Mouse (Mus musculus) midbrain, postnatal 0 days (tissue): ENCODE data around the gene Tdp1. TPM values are rescaled to one million over a fixed set of nuclear protein-coding genes. Genes with fewer than 3 reads are reported as not detected.

Experiments
- ATAC-seq: fragments of 200-750 bp; cut with Nextera tagmentation; 2 replicates; pipeline ENCODE4 v1.8.0; 2017; ENCODE audit warnings: moderate number of reproducible peaks, mild to moderate bottlenecking, moderate TSS enrichment, moderate library complexity; ENCODE audit not compliant: low FRiP score
- DNase-seq: peaks from one replicate; pipeline ENCODE4 v3.0.0-alpha.2; 2015; ENCODE audit warnings: low spot score
- H3K27ac ChIP-seq: fragments of 300-500 bp; sonication (generic); 2 replicates; pipeline ENCODE4 v1.5.1; 2014; ENCODE audit warnings: low read depth, mild to moderate bottlenecking, low read length, mixed read lengths
- H3K27me3 ChIP-seq: fragments of 300-500 bp; sonication (generic); 2 replicates; pipeline ENCODE4 v1.6.1; 2014; ENCODE audit warnings: low read length, control low read depth, mixed read lengths; ENCODE audit not compliant: insufficient read depth
- H3K36me3 ChIP-seq: fragments of 300-500 bp; sonication (generic); 2 replicates; pipeline ENCODE4 v1.6.1; 2014; ENCODE audit warnings: low read length, control low read depth, mixed read lengths; ENCODE audit not compliant: insufficient read depth
- H3K4me1 ChIP-seq: fragments of 300-500 bp; sonication (generic); 2 replicates; pipeline ENCODE4 v1.6.1; 2014; ENCODE audit warnings: mild to moderate bottlenecking, control low read depth, antibody characterized with exemption, low read length, mixed read lengths; ENCODE audit not compliant: insufficient read depth
- H3K4me2 ChIP-seq: fragments of 300-500 bp; sonication (generic); 2 replicates; pipeline ENCODE4 v1.6.1; 2014; ENCODE audit warnings: low read depth, mild to moderate bottlenecking, low read length, mixed read lengths; ENCODE audit not compliant: poor library complexity, severe bottlenecking
- H3K4me3 ChIP-seq: fragments of 300-500 bp; sonication (generic); 2 replicates; pipeline ENCODE4 v1.5.1; 2014; ENCODE audit warnings: low read depth, mild to moderate bottlenecking, low read length, moderate library complexity
- H3K9ac ChIP-seq: fragments of 300-500 bp; sonication (generic); replicated peaks from 2 replicates; pipeline ENCODE4 v1.6.1; 2014; ENCODE audit warnings: mild to moderate bottlenecking, low read length, moderate library complexity, mixed read lengths; ENCODE audit not compliant: poor library complexity, severe bottlenecking
- H3K9me3 ChIP-seq: fragments of 300-500 bp; sonication (generic); 2 replicates; pipeline ENCODE4 v1.6.1; 2016; ENCODE audit warnings: low read length, control low read depth
- CTCF ChIP-seq: IDR thresholded peaks from 2 replicates; pipeline ENCODE4 v1.5.1; 2016; ENCODE audit warnings: antibody characterized with exemption, mild to moderate bottlenecking
- WGBS: fragments of 180-500 bp; shearing (Covaris S2); extraction: QIAGEN DNeasy Blood & Tissue Kit; methylation state at CpG from one replicate; pipeline ENCODE4 v1.1.7; 2014; 5-methylcytosine and 5-hydroxymethylcytosine counted together
- polyA plus RNA-seq: library from polyadenylated mRNA; unstranded; fragments of >200 nt; fragmentation: Nextera tagmentation; extraction: Ambion mirVana; gene quantifications from 2 replicates; pipeline ENCODE4 v1.2.1, GENCODE M21; 2015
- total RNA-seq: library from RNA; depleted of rRNA; stranded (reverse); fragments of >200 nt; gene quantifications from 2 replicates; pipeline ENCODE4 v1.2.3, GENCODE M21; 2014

The Tdp1 gene
- total and polyA plus RNA-seq, 2 experiments from 2014 or later = 19.0 to 31.8 TPM

GRCm38 (mm10) chr12:99952928-99953327 is 68.6 kb downstream of the Tdp1 start:
- Histone ChIP-seq H3K36me3 (peaks cover 11% of the 10 kb centered on the region; the same call in 1 of the 2 replicates), H3K27me3 (no peaks in the 10 kb centered on the region), H3K9ac (no peak overlapping the region), H3K27ac (no peak overlapping the region), H3K4me1 (no peaks in the 10 kb centered on the region), H3K4me3 (no peak overlapping the region), H3K9me3 (no peaks in the 10 kb centered on the region), H3K4me2 (no peak overlapping the region)
- peak; percentile 34; the same call in 1 of the 2 replicates for ATAC-seq
- peak; percentile 69 for TF ChIP-seq CTCF
- WGBS = 55% methylated on average over 7 of the region's 7 CpGs
- peak; percentile 62 for DNase-seq

DNA sequence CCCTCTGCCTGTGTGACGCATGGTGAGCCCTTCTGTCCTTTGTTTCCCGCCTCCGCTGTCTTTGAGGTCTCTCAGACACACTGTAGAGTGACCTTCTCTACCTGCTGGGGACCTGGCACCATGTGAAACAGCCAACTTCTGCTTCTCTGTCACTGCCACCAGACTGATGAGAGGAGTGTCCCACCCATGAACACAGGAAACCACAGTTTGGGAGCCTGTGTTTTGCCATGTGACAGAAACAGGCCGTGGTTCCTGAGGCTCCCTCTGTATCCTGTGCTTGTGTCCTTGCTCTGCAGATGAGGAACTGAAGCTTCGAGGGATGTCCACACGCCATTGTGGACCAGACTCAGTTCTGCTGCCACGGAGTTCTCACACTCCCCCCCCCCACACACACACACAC is 72.1 kb downstream of the Tdp1 start:
- DNase-seq (no peak), ATAC-seq (no peak)
- Histone ChIP-seq H3K4me3 (no peak overlapping the region), H3K4me2 (no peak overlapping the region), H3K4me1 (no peaks in the 10 kb centered on the region), H3K9ac (no peak overlapping the region), H3K27ac (no peak overlapping the region), H3K9me3 (no peaks in the 10 kb centered on the region), H3K27me3 (no peaks in the 10 kb centered on the region), H3K36me3 (peaks cover 11% of the 10 kb centered on the region; the same call in 1 of the 2 replicates)
- 78% methylated on average over 7 of the region's 7 CpGs for WGBS
- no peak for TF ChIP-seq CTCF

DNA sequence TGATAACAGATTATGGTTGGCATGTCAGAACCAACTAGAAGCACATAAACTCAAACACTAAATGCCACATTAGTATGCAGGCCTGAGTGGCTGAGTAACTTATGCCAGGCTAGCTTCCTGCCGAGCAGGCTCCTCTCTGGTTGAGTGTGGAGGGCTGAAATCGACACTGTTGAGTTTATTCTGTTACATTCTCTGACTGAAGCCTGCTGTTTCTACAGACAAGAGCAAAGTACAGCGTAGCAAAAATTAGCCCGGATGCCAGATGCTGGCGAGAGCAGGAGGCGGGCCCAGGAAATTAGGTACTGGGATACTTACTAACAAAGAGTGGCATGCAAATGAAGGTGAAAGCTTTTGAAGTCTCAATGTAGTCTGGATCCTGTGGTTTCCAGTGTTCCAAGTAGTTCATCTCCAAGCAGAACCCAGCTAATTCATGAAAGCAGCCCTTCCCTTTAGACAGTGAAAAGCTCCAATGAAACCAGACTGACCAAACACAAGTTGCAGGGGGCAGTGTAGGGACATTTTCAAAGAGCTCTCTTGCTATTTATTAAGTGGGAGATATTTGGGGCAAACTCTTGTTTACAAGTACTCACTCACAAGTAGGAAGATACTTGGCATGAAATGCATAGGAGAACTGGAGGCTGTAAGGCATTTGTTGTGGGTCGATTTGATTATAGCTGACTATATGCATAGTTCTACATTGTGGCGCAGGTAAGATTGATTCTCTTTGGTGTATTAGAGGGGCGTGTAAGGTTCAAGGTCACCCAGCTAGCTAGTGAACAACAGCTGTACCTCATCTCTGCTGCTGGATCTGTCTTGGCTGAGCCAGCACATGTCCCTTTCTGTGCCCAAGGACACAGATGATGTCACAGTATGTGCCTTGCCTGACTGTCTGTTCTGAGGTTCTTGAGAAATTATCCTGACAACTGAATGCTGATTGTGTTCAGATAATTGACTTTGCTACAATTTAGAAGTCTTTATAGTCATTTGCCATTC is 74.0 kb downstream of the Tdp1 start:
- peak; percentile 4; the same call in 1 of the 2 replicates for TF ChIP-seq CTCF
- Histone ChIP-seq H3K27me3 (peaks cover 4% of the 10 kb centered on the region; the same call in 1 of the 2 replicates), H3K4me1 (no peaks in the 10 kb centered on the region), H3K36me3 (peaks cover 7% of the 10 kb centered on the region; the same call in 1 of the 2 replicates), H3K9ac (no peak overlapping the region), H3K27ac (no peak overlapping the region), H3K4me2 (no peak overlapping the region), H3K4me3 (no peak overlapping the region), H3K9me3 (no peaks in the 10 kb centered on the region)
- peak; percentile 21 for DNase-seq
- WGBS = 55% methylated on average over 9 of the region's 9 CpGs
- ATAC-seq = 0 out of 2 replicates have a peak, but pooled peaks have one; percentile 41

DNA sequence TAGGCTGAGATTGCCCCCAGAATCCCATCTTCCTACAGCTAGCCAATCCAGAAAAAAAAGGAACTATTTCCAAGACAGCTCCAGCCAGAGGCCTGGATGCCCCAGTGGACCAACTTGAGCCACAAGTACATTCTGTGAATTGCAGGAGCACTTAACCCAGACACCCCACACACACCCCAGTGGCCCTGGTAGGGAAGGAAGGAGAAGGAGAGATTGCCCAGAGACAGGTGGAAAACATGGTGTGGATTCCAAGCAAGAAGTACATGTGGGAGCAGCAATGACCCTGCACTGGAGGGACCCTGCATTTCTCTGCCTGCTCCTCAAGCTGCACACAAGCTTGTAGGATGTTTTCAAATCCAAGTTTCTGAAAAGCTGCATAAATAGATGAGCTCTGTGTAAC is 75.0 kb downstream of the Tdp1 start:
- no peaks in the 10 kb centered on the region for H3K9me3 ChIP-seq
- H3K4me3 ChIP-seq = no peak overlapping the region
- no peak overlapping the region for H3K4me2 ChIP-seq
- ATAC-seq (no peak), DNase-seq (no peak)
- peaks cover 13% of the 10 kb centered on the region for H3K27me3 ChIP-seq
- peaks cover 3% of the 10 kb centered on the region; the same call in 1 of the 2 replicates for H3K4me1 ChIP-seq
- H3K27ac ChIP-seq = no peak overlapping the region
- peaks cover 7% of the 10 kb centered on the region; the same call in 1 of the 2 replicates for H3K36me3 ChIP-seq
- no peak overlapping the region for H3K9ac ChIP-seq
- no peak for TF ChIP-seq CTCF

- no peak overlapping the region for H3K27ac ChIP-seq
- peak; percentile 14 for DNase-seq
- H3K36me3 ChIP-seq = peaks cover 7% of the 10 kb centered on the region; the same call in 1 of the 2 replicates
- WGBS = 18% methylated on average over 10 of the region's 10 CpGs
- ATAC-seq = peak; percentile 12; the same call in 1 of the 2 replicates
- no peak for TF ChIP-seq CTCF
- H3K4me2 ChIP-seq = no peak overlapping the region
- H3K4me1 ChIP-seq = peaks cover 8% of the 10 kb centered on the region; the same call in 1 of the 2 replicates
- peaks cover 19% of the 10 kb centered on the region for H3K27me3 ChIP-seq
- no peaks in the 10 kb centered on the region for H3K9me3 ChIP-seq
- H3K4me3 ChIP-seq = no peak overlapping the region
- H3K9ac ChIP-seq = no peak overlapping the region
Measured at GRCm38 (mm10) chr12:99959930-99960329, 75.6 kb downstream of the Tdp1 start.

DNA sequence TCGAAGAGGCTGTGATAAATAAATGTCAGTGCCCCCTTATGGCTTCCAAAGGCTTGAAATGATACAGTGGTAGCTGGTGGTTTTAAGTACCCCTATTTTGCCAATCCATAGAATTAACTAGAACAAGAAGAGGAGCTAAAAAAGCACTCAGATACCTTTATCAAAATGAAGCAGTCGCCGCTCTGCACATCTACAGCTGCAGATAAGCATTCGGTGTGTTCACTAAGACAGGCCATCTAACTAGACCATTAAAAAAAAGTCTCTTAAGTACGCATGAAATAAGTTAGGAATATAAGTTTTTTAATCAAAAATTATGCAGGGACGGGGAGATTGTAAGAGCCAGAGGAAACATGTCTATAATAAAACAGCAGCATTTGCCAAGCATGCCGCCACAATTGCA is 76.4 kb downstream of the Tdp1 start:
- Histone ChIP-seq H3K36me3 (0 out of 2 replicates have a peak, but pooled peaks cover 3% of the 10 kb centered on the region), H3K27me3 (peaks cover 22% of the 10 kb centered on the region), H3K9ac (no peak overlapping the region), H3K4me1 (peaks cover 10% of the 10 kb centered on the region; the same call in 1 of the 2 replicates), H3K27ac (no peak overlapping the region), H3K9me3 (no peaks in the 10 kb centered on the region), H3K4me3 (no peak overlapping the region), H3K4me2 (no peak overlapping the region)
- ATAC-seq = no peak
- WGBS = 93% methylated on average over 7 of the region's 7 CpGs
- TF ChIP-seq CTCF = no peak
- DNase-seq = no peak
